Mouse (Mus musculus) cerebellum, adult 2 months (tissue): ENCODE results near the gene Tec.

ENCODE experiments used
- CTCF ChIP-seq: fragments of 200-500 bp; IDR thresholded peaks from 2 replicates; pipeline ENCODE4 v1.5.1; 2011; ENCODE audit warnings: low read depth, mild to moderate bottlenecking, control low read depth, low read length, moderate library complexity, borderline replicate concordance; ENCODE audit not compliant: insufficient read depth
- POLR2A ChIP-seq: fragments of 200-500 bp; IDR thresholded peaks from 2 replicates; pipeline ENCODE4 v1.6.1; 2011; ENCODE audit warnings: low read length, control low read depth, borderline replicate concordance; ENCODE audit not compliant: insufficient read depth

DNA sequence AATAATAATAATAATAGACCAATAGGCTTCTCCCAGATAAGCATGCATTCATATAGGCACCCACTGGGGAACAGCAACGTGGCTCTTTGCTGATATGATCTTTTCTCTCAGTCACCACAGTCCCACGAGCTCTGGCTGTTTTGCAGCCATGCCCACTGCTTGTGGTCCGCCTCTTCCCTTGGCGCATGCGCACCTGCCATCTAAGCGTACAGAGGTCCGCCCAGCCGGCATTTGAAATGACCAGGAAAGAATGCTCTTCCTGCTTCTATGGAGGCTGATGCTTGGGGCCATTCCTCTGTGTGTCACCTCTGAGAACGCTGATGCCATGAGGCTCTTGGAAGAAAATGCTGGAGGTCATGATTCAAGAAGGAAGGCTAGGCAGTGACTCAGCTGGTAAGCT is 5.1 kb downstream of the Tec start:
- TF ChIP-seq CTCF (no peak), POLR2A (no peak)
